Mouse (Mus musculus): ENCODE measurements around the gene Hsd11b1. TPM values are rescaled to one million over a fixed set of nuclear protein-coding genes. Genes with fewer than 3 reads are reported as not detected.

Gene Hsd11b1
- polyA plus RNA-seq (2017; shearing (Covaris generic)) = 139 TPM

DNA sequence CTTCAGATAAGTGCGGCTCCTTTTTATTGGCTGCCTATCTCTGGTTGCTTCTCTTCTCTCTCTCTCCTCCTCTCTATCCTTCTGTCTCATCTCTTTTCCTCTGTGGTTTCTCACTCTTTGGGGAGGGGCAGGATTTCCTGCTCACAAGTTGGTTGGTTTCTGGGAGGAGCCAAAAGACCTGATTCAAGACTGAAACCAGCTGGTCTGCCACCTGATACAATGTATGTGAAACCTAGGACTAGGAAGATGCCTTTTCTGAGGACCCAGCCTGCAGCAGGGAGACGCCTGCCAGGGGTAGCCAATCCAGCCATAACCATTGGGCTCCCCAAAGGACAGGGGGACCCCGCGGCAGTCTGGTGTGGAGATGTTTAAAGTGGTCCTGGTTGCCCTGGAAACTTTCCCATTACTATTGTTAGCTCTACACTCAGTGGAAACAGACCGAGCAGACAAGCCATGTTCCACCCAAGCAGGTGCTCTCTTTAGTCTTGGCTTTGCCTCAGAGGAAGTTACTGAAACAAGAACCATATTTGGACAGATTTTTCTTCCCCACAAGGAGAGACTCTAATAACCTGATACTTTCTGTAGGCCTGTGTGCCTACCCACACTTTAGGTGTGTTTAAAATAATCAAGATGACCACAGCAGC lies at the start of gene Hsd11b1:
Hsd11b1 (minus strand) TSS at position 121 of the 644 bp plus-strand sequence.

GRCm38 (mm10) chr1:193272916-193273601 lies 9.2 kb upstream of the Hsd11b1 start, which contains the start of gene G0s2:
Gene G0s2, minus strand, starts transcription at chr1:193273217.

GRCm38 (mm10) chr1:193207503-193207902 lies 56.4 kb downstream of the Hsd11b1 start, which contains the start of gene Lamb3:
Gene Lamb3, plus strand, starts transcription at chr1:193207699.

DNA sequence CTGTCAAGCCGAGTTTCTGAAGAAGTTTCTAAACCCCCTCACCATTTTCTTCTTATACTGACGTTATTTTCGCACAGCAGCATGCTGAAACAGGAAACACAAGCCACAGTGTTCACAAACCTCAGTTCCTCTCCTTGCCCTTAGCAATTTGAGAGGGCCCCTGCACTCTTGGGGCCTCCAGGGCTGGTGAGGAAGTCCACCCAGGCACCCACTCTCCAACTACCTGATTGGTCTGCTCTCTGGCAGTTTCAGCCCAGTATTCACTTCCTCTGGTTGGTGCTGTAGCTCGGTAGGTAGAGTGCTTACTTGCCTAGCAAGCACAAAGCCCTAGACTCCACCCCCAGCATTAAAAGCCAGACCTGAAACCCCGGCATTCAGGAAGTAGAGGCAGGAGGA lies 62.5 kb downstream of the Hsd11b1 start, which contains the start of gene Traf3ip3:
Traf3ip3 (minus strand) TSS at position 321 of the 396 bp plus-strand sequence.

Other genes with a start within 250 kb of the Hsd11b1 start
- gene Syt14, start 228.3 kb downstream of the Hsd11b1 start, polyA plus RNA-seq (2017; shearing (Covaris generic)) = 0.19 TPM
- 5.2 TPM for gene Diexf, start 133.8 kb downstream of the Hsd11b1 start, polyA plus RNA-seq (2017; shearing (Covaris generic))
- gene Irf6, start 111.0 kb downstream of the Hsd11b1 start, polyA plus RNA-seq (2017; shearing (Covaris generic)) = 21.7 TPM
- gene A130010J15Rik, start 96.0 kb downstream of the Hsd11b1 start, polyA plus RNA-seq (2017; shearing (Covaris generic)) = 9.8 TPM
- gene Traf3ip3, start 62.4 kb downstream of the Hsd11b1 start, polyA plus RNA-seq (2017; shearing (Covaris generic)) = 602 TPM
- 23.9 TPM for gene Lamb3, start 56.4 kb downstream of the Hsd11b1 start, polyA plus RNA-seq (2017; shearing (Covaris generic))
- gene G0s2, start 9.1 kb upstream of the Hsd11b1 start, polyA plus RNA-seq (2017; shearing (Covaris generic)) = 7.9 TPM
- gene Camk1g, start 106.2 kb upstream of the Hsd11b1 start, polyA plus RNA-seq (2017; shearing (Covaris generic)) = not detected

All from CD4-positive, CD25-positive, alpha-beta regulatory T cell (primary cell).